Mouse (Mus musculus) thymus, adult 2 months (tissue): ENCODE measurements around the gene Saxo1.

Experiments
- CTCF ChIP-seq: fragments of 200-500 bp; IDR thresholded peaks from 2 replicates; pipeline ENCODE4 v1.5.1; 2012; ENCODE audit warnings: mild to moderate bottlenecking, control low read depth, low read length, moderate library complexity, borderline replicate concordance; ENCODE audit not compliant: control insufficient read depth, poor library complexity, insufficient read depth; ENCODE audit errors: extremely low read depth
- POLR2A ChIP-seq: fragments of 200-500 bp; IDR thresholded peaks from 2 replicates; pipeline ENCODE4 v1.6.1; 2012; ENCODE audit warnings: mild to moderate bottlenecking, low read length, control low read depth, moderate library complexity; ENCODE audit not compliant: control insufficient read depth, poor library complexity, insufficient read depth; ENCODE audit errors: extremely low read depth

GRCm38 (mm10) chr4:86576630-86577225 is 18.6 kb upstream of the Saxo1 start:
- TF ChIP-seq POLR2A (no peak), CTCF (no peak)
